Mouse (Mus musculus): Measurements from ENCODE around the gene Mecr.
A peak's percentile ranks its signal among the peaks of the same experiment; 100 is the strongest.
"Not testable (repeated sequence)": the region's sequence is repeated elsewhere in the genome, so short reads cannot be mapped to it uniquely, and the experiment has no call there.

The Mecr gene

DNA sequence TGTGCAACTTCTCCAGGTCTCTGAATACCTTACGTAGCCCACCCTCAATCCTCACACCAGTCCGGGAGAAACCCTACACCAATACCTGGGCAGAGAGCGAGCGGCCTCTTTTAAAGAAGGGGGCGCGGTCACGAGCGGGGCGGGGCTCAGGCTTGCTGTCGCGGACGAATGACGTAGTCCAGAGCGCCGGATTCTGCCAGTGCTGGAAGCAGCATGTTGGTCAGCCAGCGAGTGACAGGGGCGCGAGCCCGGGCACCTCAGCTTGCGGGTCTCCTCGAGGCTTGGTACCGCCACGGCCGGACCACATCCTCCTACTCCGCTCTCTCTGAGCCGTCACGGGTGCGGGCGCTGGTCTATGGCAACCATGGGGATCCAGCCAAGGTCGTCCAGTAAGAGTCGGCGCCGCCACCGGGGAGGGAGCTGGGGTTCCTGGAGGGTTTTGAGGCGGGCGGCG, at the start of gene Mecr:
TSS of gene Mecr (plus strand) at position 181 of the 454 bp plus-strand sequence.
- DNase-seq = peak; percentile 97 to 98

DNA sequence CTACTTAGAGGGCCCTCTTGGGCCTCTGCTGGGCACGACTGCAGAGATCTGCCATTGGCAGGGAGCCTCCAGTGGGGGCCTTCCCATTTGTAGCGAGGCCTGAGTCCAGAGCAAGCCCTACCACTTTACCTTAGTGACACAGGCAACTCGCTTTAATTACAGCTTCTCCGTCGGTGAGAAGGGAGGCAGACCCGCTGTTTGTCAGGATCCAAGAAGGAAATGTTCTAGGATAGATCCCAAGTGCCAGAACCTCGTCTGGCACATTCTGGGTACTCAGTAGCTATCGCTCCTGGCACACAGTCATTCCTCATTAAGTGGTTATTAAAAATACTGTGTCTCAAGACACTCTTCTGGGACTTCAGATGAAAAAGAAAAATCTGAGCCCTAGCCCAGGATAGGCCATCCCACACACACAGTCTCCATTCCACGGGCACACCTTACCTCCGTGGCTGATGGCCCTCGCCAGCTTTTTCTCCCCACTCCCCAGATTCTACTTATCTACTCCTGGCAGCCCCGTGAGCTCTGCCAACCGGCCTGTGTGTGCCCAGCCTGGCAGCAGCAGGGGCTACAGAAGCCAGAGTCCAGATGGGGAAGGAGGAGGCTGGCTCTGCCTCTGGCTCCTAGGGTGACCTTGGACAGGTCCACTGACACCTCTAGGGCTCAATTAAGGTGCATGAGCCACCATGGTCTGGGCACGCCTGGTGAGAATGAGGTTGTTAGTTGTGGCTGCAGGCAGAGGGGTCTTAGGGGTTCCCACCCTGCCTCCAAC, 46.8 kb upstream of the Mecr start:
- DNase-seq = no peak

DNA sequence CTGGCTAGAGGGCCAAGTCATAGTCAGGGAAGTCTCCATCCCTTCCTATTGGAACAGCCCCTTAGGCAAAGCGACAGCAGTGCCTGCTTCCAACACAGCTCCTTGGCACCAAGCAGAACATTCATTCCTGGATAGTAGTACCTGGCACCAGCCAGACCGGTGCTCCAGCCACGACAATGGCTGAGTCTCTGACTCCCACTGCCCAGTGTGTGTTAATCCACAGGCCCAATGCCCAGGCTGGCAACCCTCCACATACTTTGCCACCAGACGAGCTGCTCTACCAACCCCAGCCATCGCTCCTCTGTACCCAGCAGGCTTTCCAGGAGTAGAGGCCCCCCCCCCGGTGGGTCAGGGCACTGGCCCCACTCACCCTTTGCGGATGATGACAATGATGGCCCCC, 45.8 kb upstream of the Mecr start:
- DNase-seq = no peak

DNA sequence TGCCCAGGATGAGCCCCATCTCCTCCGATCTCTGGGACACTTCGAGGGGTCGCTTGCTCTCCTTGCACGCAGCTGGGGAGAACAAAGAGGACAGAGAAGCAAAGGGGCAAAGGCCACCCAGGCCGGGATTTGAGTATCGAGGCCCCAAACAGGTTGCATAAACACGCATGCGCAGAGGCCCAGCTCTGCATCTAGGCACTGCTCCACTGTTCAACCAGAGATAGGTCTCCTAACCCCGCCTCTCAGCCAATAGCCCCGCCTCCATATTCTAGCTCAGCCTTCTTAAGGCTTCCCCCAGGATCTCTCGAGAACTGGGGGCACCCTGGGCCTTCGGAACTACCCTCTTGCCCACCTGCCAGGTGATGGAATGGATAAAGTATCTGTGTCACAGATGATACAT, 45.4 kb upstream of the Mecr start:
- no peak for DNase-seq

DNA sequence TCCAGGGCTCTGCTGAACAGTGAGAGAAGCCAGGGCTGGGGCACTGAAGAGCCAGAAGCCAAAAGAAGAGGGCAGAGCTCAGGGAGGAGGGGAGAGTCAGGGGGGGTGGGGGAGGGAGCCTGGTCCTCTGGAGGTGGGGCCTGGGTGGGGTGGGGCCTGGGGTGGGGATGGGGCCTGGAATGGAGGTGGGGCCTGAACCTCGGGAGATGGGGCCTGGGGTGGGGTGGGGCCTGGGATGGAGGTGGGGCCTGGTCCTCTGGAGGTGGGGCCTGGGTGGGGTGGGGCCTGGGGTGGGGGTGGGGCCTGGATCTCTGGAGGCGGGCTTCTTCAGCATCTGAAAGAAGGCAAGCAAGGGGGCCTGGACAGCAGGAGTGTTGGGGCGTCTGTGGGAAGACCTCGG, 44.3 kb upstream of the Mecr start:
- DNase-seq = no peak

DNA sequence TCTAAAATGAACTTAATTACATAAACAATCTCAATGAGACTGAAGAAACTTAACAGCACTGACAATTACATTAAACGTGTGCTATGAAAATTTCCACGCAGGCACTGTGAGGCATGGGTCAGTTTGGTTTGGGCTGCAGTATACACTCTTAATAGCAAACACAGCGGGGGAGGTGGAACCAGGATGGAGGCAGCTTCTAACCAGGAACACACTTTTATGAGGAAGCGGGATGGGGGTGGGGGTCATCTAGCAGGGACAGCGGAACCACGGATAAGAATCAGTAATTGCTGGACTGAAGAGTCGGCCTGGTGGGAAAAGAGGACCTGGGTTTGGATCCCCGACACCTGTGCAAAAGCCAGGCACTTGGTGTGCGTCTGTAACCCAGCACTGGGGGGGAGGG, 39.4 kb upstream of the Mecr start:
- DNase-seq = no peak

DNA sequence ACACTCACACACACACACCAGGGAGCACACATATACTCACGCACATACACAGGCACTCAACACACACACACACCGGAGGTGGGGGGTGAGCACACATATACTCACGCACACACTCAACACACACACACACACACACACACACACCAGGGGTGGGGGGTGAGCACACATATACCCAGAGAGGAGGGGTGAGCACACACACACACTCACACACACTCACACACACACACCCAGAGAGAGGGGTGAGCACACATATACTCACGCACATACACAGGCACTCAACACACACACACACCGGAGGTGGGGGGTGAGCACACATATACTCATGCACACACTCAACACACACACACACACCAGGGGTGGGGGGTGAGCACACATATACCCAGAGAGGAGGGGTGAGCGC, 38.5 kb upstream of the Mecr start:
- not testable (repeated sequence) for DNase-seq

DNA sequence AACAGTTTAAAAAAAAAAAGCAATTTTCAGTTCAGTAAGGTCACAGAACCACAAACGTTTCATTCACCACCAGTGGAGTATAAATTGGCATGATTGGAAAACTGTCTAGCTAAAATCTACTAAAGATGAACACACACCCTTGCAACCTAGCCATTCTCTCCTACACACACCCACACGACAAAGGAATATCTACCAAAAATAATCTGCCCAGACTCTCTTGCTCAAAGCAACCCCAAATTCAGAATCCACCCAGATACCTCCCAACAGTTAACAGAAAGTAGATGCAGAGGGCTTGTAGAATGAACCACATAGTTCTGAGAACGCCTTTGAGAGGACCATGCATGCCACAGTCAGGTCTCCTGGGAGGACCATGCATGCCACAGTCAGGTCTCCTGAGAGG, 38.0 kb upstream of the Mecr start:
- no peak for DNase-seq

DNA sequence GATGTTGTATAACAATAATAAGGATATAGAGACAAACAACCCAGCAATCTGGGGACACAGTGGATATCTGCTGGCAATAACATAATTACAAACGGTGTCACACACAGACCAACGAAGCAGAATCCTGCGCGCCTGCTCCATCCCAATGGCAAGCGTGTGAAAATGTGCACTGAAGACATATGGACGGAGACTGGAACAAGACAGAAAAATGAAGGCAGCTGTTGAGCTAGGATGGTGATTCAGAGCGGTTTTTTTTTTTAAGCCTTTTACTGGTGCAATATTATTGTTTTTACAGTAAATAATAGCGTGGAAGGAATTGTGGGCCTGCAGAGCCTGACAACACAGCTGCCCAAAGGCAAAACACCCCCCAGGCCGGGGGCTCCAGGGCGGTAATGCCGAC, 30.8 kb upstream of the Mecr start:
- no peak for DNase-seq

DNA sequence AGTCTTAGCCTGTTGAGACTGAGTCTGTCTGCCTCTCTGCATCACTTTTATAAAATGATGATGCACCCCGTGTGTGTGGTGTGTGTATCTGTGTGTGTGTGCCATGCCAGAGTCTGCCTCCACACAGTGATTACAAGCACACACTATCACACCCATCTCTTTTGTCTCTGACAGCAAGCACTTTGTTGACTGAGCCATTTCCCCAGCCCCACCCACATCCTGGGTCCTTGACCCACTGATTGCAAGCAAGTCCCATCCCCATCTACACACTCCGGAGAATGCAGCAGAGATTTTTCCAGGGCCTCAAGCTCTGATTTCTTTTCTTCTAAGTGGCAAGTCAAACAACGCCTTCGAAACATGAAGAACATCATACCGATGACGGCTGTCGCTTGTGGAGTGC, 29.5 kb upstream of the Mecr start:
- DNase-seq = no peak

DNA sequence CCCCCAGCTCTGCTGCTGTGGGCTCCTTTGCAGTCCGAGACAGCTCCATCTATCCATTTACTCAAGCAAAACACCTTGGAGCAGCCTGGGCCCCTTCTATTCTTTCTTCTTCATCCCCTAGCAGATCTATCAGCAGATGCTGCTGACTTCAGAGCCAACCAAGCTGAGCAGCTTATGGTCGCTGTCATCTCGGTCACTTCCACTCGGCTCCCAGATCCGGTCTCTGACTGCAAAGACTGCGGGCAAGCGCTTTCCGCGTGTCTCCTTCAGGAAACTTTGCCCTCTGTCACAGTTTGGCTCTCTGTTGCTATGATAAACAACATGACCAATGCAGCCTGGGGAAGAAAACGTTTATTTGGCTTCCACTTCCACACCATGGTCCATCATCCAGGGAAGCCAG, 28.4 kb upstream of the Mecr start:
- DNase-seq = no peak

DNA sequence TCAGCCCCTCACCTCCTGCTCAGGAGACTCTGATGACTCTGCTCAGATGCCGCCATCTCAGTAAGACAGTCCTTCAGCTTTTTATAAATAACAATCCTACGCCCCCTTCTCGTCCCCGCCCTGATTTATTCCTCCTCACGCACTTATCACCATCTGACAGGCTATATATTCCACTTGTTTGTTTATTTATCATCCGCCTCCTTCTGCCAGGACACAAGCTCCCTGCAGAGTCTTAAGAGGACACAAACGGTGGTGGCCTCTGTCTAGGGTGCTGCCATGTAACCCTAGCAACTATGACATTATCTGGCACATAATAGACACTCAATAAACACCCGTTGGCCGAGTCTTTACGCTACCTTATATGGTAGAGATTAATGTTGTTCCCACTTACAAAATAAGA, 27.5 kb upstream of the Mecr start:
- DNase-seq = no peak

DNA sequence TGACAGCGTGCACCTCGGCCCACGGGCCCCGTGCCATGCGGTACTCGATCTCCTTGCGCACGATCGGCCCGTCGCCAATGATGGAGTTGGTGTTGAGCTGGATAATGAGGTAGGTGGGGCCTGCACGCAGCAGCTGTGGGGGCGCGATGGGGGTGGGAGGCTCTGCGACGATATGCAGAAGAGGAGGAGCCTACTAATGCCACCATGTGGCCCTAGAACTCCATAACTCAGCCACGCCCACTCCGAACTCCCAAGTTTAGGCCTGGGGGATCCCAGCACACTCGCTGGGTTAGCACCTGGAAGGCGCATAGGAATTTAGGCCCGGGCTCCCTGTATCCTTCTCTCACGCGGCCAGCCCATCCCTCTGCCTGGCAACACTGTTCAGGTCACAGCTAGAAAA, 24.3 kb upstream of the Mecr start:
- no peak for DNase-seq

DNA sequence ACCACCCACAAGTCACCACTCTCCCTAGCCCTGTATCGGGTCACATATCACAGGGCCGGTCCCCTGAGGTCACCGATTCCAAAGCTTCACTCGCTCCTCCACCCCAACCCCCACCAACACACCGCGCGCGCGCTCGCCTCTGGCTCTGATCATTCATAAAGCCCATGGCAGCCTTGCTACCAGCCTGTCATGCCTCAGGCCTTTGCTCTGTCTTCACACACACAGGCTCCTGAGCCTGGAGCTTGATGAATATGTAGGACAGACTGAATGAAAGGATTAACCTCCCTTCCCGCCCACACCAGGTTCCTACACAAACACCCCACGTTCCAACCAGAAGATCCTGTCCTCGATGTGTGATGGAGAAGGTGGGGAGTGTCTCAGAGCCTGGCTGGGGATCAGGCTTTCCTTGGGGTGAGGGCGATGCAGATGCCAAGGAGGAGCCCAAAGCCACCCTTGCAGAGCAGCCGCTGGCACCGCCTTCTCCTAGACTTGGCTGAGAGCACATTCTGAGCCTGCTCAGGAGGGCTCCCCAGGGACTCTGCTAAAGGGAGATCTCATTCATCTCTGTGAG, 22.0 kb upstream of the Mecr start:
- no peak for DNase-seq

DNA sequence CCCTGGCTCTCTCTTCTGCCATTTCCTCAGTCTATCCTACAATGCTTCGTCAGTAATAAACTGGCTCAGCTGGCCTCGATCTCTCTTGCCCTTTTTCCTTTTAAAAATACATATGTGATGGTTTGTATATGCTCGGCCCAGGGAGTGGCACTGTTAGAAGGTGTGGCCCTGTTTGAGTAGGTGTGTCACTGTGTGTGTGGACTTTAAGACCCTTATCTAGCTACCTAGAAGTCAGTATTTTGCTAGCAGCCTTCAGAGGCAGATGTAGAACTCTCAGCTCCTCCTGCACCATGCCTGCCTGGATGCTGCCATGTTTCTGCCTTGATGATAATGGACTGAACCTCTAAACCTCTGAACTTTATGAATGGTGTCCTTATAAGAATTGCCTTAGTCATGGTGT, 20.7 kb upstream of the Mecr start:
- DNase-seq = no peak

DNA sequence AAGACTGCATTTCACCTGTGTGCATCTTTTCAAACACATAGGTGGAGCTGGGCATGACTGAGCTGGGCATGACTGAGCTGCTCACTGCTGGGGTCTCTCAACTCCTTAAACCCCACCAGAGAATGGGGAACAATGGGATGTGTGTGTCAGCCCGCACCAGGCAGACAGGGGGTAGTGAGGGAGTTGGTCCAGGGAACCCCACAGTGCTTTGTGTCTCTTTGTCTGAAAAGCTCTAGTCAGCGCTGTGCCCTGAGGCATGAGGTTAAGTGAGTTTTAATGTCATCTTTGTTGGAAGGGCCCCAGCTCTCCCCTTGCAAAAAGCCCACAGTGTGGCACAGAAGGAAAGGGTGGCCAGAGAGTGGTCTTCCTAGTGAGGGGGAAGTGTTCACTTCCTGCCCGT, 18.3 kb upstream of the Mecr start:
- DNase-seq = no peak

DNA sequence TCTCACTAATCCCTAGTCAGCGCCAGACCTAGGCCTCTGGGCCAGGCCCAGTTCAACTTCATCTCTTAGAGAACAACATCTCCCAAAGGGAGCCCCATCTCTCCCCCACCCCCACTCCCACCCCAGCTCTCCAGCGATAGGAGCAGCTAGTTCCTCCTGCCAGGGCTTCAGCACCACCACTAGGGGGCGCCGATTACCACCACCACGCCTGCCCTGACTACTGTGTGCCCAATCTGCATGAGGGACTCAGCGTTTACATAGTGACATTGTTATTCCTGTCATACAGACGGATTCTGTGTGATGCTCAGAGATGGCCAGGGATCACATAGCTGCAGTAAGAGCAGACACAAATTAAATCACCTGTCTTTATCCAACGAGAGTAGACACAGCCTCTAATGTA, 17.4 kb upstream of the Mecr start:
- peak; percentile 74 to 77 for DNase-seq

DNA sequence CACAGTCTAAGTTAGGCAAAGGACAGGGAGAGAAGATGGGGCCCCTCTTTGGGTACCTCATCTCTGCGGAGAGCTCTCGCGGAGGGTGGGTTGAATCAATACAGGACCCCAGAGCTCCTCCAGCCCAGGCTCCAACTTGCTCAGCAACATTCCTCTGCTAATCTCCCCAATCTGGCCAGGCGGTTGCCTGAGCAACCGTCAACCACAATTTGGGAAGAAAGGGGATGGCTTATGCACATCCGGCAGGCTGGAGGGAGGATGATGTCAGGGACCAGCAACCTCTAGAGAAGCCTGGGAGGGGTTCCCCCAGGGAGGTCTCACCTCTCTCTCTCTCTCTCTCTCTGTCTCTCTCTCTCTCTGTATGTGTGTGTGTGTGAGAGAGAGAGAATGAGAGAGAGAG, 16.4 kb upstream of the Mecr start:
- DNase-seq = no peak

DNA sequence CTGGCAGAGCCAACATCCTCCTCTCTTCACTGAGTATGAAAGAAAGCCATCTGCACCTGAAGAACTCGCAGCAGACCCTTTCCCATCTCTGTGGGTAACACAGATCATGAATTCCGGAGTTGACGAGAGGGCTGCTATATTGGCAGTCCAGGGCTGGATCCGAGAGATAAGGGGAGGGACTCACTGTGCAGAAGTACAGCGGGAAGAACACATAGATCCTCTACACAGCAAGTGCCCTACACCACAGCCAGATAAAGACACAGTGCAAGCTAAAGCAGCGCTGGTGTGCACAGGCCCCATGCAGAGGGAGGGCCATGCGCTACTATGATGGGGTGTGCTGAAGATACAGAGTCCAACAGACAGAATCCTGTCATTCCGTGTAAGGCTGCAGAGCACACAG, 14.1 kb upstream of the Mecr start:
- DNase-seq = no peak

DNA sequence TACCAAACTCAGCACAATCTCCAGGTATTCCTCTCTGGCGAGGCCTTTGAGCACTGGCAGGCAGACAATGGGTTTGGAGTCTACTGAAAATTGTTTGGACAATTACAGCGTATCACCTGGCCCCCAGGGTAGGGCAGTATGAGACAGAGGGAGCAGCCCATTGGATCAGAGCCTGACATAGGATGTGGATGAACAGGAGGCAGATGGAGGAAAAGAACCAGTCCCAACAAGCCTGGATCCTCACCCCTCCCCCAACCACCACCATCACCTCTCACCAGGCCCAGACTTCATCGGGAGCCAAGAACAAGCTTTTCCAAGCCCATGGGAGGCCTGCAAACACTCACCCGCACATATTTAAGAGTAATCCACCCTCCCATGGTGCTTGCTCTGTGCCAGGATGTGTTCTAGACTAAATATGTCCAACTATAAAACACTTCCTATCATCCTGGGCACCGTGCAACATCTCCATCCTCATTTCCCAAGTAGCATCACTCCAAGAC, 11.7 kb upstream of the Mecr start:
- DNase-seq = no peak

DNA sequence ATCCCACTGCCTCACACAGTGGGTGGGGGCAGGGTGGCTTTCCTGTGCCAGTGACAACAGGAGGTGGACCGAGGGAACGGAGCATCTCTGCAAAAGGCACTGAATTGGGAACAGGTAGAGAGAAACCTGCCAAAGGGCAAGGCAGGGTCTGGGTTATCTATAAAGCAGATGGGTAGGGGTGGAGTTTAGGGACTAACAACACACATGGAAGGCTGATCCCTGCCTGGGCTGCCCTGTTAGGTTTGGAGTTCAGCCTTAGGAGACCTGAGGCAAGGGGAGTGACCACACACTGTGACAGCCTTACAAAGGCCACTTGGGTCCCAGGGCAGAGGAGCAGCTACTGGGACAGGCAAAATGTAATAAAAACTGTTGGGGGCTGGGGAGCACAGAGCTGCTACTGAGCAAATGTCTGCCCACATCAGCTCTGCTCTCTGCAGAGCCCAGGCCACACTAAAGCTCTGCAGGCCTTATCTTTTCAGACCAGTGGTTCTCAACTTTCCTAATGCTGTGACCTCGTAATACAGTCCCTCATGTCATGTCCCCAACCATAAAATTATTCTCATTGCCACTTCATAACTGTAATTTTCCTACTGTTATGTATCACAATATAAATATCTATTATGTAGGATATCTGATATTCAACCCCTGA, 10.4 kb upstream of the Mecr start:
- DNase-seq = no peak

DNA sequence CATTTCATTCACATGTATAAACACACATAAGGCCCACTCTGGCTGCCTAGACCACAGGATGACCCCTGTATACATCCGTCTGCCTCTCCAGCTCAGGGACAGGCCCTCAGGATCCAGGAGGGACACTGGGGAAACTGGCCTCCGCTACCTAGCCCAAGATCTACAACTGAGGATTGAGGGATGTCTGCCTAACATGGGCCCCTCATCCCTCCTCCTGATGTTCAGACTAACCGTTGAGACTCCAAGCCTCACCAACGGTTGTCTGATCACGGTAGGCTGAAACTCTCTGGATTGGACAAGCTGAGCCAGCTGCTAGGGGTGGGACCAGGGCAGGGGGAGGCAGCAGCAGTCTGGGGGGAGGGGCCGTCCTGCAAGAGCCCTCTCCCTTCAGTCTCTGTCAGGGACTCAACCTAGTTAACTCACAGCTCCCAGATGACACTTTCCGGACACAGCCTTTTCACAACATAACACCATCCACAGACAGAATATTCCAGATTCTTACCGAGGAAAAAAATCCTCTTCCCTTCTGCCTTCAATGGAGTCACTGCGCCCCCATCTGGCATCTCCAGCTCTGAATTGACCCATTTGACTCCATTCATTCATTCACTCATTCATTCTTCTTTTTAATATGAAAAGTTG, 9.2 kb upstream of the Mecr start:
- DNase-seq = no peak

DNA sequence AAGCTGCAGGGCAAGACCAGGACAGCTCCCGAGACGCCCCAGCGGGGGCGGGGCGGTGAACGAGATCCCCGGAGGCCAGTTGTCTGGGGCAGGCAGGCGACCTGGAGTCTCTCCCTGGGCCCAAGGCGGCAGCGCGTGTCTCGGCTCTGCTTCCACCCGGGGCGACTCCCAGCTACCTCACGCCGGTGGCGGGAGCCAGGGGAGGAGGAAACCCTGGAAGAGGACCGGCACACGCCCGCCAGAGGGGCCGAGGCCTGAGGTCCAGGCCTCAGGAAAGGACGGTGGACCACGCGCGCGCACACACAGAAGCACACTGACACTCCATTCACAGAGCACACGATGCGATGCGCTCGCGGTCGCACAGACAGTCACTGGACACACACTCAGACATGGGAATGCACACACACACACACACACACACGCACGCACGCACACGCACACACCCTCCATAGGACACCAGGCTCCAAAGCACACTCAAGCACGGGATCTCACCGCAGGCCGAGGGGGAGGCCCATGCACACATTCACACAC, 6.9 kb upstream of the Mecr start:
- DNase-seq = peak; percentile 31 to 37

Data from B cell, adult 2 months (primary cell).